Mouse (Mus musculus) cerebellum, adult 2 months (tissue): ENCODE data around the gene Cdc37l1.

Source experiments
- CTCF ChIP-seq: fragments of 200-500 bp; IDR thresholded peaks from 2 replicates; pipeline ENCODE4 v1.5.1; 2011; ENCODE audit warnings: low read depth, mild to moderate bottlenecking, control low read depth, low read length, moderate library complexity, borderline replicate concordance; ENCODE audit not compliant: insufficient read depth
- POLR2A ChIP-seq: fragments of 200-500 bp; IDR thresholded peaks from 2 replicates; pipeline ENCODE4 v1.6.1; 2011; ENCODE audit warnings: low read length, control low read depth, borderline replicate concordance; ENCODE audit not compliant: insufficient read depth

- TF ChIP-seq CTCF (peak; percentile 95), POLR2A (no peak)
These were observed 73.6 kb downstream of the Cdc37l1 start for GRCm38 (mm10) chr19:29063577-29064363.
